Mouse (Mus musculus): ENCODE results near the gene Cox15. TPM values are rescaled to one million over a fixed set of nuclear protein-coding genes. Genes with fewer than 3 reads are reported as not detected.

Gene Cox15
- polyA plus RNA-seq, 1 experiment from 2014 or later: 6.4 TPM

- ATAC-seq (replicated peaks; ENCODE audit: low FRiP score, low read depth) (no peak), DNase-seq (ENCODE audit: low spot score) (no peak)
- Histone ChIP-seq H3K27ac (no peak overlapping the region), H3K4me3 (replicated peaks; ENCODE audit: low read depth, low read length) (no peak overlapping the region), H3K27me3 (ENCODE audit: insufficient read depth, low read length) (no peaks in the 10 kb centered on the region), H3K9ac (ENCODE audit: low read depth, low read length) (no peak overlapping the region), H3K9me3 (replicated peaks; ENCODE audit: low read length) (no peaks in the 10 kb centered on the region), H3K4me2 (ENCODE audit: low read length) (no peak overlapping the region), H3K4me1 (replicated peaks; ENCODE audit: insufficient read depth, low read length) (no peaks in the 10 kb centered on the region), H3K36me3 (ENCODE audit: insufficient read depth, low read length) (peaks cover 47% of the 10 kb centered on the region)
- TF ChIP-seq CTCF (IDR thresholded peaks at IDR 0.05; ENCODE audit: low read depth): no peak
- 78% methylated on average over 10 of the region's 10 CpGs for WGBS
Measured at GRCm38 (mm10) chr19:43723501-43723900, 29.3 kb downstream of the Cox15 start.

- ATAC-seq (replicated peaks; ENCODE audit: low FRiP score, low read depth) (no peak), DNase-seq (ENCODE audit: low spot score) (no peak)
- Histone ChIP-seq H3K27ac (no peak overlapping the region), H3K4me1 (replicated peaks; ENCODE audit: insufficient read depth, low read length) (no peaks in the 10 kb centered on the region), H3K27me3 (ENCODE audit: insufficient read depth, low read length) (no peaks in the 10 kb centered on the region), H3K4me3 (replicated peaks; ENCODE audit: low read depth, low read length) (no peak overlapping the region), H3K36me3 (ENCODE audit: insufficient read depth, low read length) (peaks cover 45% of the 10 kb centered on the region), H3K4me2 (ENCODE audit: low read length) (no peak overlapping the region), H3K9ac (ENCODE audit: low read depth, low read length) (no peak overlapping the region), H3K9me3 (replicated peaks; ENCODE audit: low read length) (no peaks in the 10 kb centered on the region)
- 84% methylated on average over 8 of the region's 8 CpGs for WGBS
- TF ChIP-seq CTCF (IDR thresholded peaks at IDR 0.05; ENCODE audit: low read depth): no peak
Measured at GRCm38 (mm10) chr19:43722891-43723290, 29.9 kb downstream of the Cox15 start.

GRCm38 (mm10) chr19:43720061-43720460 is 32.7 kb downstream of the Cox15 start:
- no peak for DNase-seq (ENCODE audit: low spot score)
- no peak for TF ChIP-seq CTCF (IDR thresholded peaks at IDR 0.05; ENCODE audit: low read depth)
- Histone ChIP-seq H3K4me3 (replicated peaks; ENCODE audit: low read depth, low read length) (no peak overlapping the region), H3K4me1 (replicated peaks; ENCODE audit: insufficient read depth, low read length) (no peaks in the 10 kb centered on the region), H3K9ac (ENCODE audit: low read depth, low read length) (no peak overlapping the region), H3K27me3 (ENCODE audit: insufficient read depth, low read length) (no peaks in the 10 kb centered on the region), H3K4me2 (ENCODE audit: low read length) (no peak overlapping the region), H3K9me3 (replicated peaks; ENCODE audit: low read length) (no peaks in the 10 kb centered on the region), H3K27ac (no peak overlapping the region), H3K36me3 (ENCODE audit: insufficient read depth, low read length) (peaks cover 27% of the 10 kb centered on the region)
- WGBS: 96% methylated on average over 11 of the region's 11 CpGs
- no peak for ATAC-seq (replicated peaks; ENCODE audit: low FRiP score, low read depth)

- Histone ChIP-seq H3K27me3 (ENCODE audit: insufficient read depth, low read length) (no peaks in the 10 kb centered on the region), H3K4me1 (replicated peaks; ENCODE audit: insufficient read depth, low read length) (0 out of 2 replicates have a peak, but pooled peaks cover 4% of the 10 kb centered on the region), H3K9me3 (replicated peaks; ENCODE audit: low read length) (no peaks in the 10 kb centered on the region), H3K9ac (ENCODE audit: low read depth, low read length) (no peak overlapping the region), H3K4me3 (replicated peaks; ENCODE audit: low read depth, low read length) (no peak overlapping the region), H3K36me3 (ENCODE audit: insufficient read depth, low read length) (peaks cover 12% of the 10 kb centered on the region; the same call in 1 of the 2 replicates), H3K4me2 (ENCODE audit: low read length) (no peak overlapping the region), H3K27ac (no peak overlapping the region)
- ATAC-seq (replicated peaks; ENCODE audit: low FRiP score, low read depth): no peak; the same call in 1 of the 2 replicates
- WGBS: 41% methylated on average over 5 of the region's 5 CpGs
- no peak for TF ChIP-seq CTCF (IDR thresholded peaks at IDR 0.05; ENCODE audit: low read depth)
- DNase-seq (ENCODE audit: low spot score): no peak
Measured at GRCm38 (mm10) chr19:43711971-43712370, 40.8 kb downstream of the Cox15 start.

- no peak for TF ChIP-seq CTCF (IDR thresholded peaks at IDR 0.05; ENCODE audit: low read depth)
- Histone ChIP-seq H3K4me1 (replicated peaks; ENCODE audit: insufficient read depth, low read length) (0 out of 2 replicates have a peak, but pooled peaks cover 4% of the 10 kb centered on the region), H3K4me3 (replicated peaks; ENCODE audit: low read depth, low read length) (no peak overlapping the region), H3K36me3 (ENCODE audit: insufficient read depth, low read length) (peaks cover 12% of the 10 kb centered on the region; the same call in 1 of the 2 replicates), H3K27me3 (ENCODE audit: insufficient read depth, low read length) (no peaks in the 10 kb centered on the region), H3K9ac (ENCODE audit: low read depth, low read length) (no peak overlapping the region), H3K9me3 (replicated peaks; ENCODE audit: low read length) (no peaks in the 10 kb centered on the region), H3K27ac (peak overlapping the region; percentile 57), H3K4me2 (ENCODE audit: low read length) (no peak overlapping the region)
- peak; percentile 23; the same call in 1 of the 2 replicates for ATAC-seq (replicated peaks; ENCODE audit: low FRiP score, low read depth)
- no peak for DNase-seq (ENCODE audit: low spot score)
- 49% methylated on average over 22 of the region's 22 CpGs for WGBS
Measured at GRCm38 (mm10) chr19:43711159-43711916, 41.5 kb downstream of the Cox15 start.

GRCm38 (mm10) chr19:43709317-43709716 is 43.5 kb downstream of the Cox15 start:
- H3K4me3 ChIP-seq (replicated peaks; ENCODE audit: low read depth, low read length): no peak overlapping the region
- no peaks in the 10 kb centered on the region for H3K27me3 ChIP-seq (ENCODE audit: insufficient read depth, low read length)
- H3K4me1 ChIP-seq (replicated peaks; ENCODE audit: insufficient read depth, low read length): 0 out of 2 replicates have a peak, but pooled peaks cover 4% of the 10 kb centered on the region
- DNase-seq (ENCODE audit: low spot score) (no peak), ATAC-seq (replicated peaks; ENCODE audit: low FRiP score, low read depth) (no peak)
- TF ChIP-seq CTCF (IDR thresholded peaks at IDR 0.05; ENCODE audit: low read depth): no peak
- no peak overlapping the region for H3K9ac ChIP-seq (ENCODE audit: low read depth, low read length)
- 74% methylated on average over 8 of the region's 8 CpGs for WGBS
- H3K36me3 ChIP-seq (ENCODE audit: insufficient read depth, low read length): peaks cover 13% of the 10 kb centered on the region; the same call in 1 of the 2 replicates
- H3K9me3 ChIP-seq (replicated peaks; ENCODE audit: low read length): no peaks in the 10 kb centered on the region
- H3K4me2 ChIP-seq (ENCODE audit: low read length): no peak overlapping the region
- H3K27ac ChIP-seq: no peak overlapping the region

Data from kidney, postnatal 0 days (tissue).